Mouse (Mus musculus): Measurements from ENCODE around the gene Prim2.

The Prim2 gene

DNA sequence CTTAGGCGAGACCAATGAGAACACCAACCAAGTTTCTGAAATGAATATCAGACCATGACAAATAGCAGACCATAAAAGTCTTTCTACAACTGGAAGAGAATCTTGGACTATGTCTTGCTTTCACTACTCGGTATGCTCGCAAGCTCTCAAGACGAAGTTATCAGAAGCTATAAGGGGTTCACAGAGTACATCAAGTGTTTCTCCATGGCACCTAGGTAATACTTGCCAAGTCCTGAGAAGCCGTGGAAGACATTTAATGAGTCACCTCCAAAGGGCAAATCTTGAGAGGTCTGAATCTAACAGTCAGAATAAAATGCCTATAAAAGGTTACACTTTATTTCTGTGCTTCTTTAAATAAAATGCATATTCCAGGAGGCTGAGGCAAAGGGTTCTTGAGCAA lies 181.2 kb downstream of the Prim2 start:
- no peak for DNase-seq (ENCODE audit: low spot score)

DNA sequence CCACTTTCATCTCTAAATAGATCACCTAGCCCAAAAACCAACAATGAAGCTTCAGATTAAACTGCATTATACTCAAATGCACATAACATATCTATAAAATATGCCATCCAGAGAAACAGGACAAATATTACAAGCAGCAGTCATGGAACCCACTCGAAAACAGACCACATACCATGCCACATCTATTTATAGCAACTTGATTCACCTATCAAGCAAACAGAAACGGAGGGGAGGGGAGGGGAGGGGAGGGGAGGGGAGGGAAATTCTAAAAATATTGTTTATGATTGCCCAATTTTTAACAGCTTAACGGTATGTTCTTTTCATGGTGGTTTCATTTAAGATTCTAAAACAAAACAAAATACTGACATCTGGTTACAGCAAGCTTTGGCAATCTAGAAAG lies 185.8 kb downstream of the Prim2 start:
- DNase-seq (ENCODE audit: low spot score): no peak

DNA sequence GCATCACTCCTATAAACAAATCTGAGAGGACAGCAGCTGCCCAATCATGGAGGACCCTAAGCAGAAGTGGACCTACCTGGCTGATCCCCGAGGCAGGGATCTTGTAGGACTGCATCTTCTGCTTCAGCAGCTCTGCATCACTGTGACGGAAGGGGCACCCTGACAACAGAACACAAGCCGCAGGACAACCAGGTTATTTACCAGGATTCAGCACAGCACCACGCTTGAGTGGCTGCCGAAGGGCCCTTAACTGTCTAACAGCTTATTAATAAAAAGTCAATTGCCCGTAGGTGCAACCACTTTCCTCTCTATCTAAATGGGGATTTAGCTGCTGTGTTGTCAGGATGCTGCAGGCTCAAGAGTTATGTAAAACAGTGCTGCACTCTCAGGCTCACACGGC lies 189.2 kb downstream of the Prim2 start:
- no peak for DNase-seq (ENCODE audit: low spot score)

DNA sequence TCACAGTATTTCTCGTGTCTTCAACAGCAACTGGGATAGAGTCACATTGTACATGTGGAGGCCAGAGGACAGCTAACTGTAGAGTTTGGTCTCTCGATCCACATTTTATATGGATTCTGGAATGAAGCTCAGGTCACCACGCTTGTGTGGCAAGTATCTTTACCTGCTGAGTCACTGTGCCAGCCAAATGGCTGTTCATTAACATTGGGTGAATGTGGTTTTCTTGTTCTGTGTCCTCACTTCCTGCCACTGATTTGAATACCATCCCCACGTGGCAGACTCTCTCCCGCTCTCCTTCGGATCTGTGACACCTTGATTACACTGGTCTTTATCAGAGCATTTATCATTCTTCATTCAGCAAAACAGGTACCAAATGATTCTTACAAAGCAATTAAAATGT lies 198.5 kb downstream of the Prim2 start:
- DNase-seq (ENCODE audit: low spot score): no peak

DNA sequence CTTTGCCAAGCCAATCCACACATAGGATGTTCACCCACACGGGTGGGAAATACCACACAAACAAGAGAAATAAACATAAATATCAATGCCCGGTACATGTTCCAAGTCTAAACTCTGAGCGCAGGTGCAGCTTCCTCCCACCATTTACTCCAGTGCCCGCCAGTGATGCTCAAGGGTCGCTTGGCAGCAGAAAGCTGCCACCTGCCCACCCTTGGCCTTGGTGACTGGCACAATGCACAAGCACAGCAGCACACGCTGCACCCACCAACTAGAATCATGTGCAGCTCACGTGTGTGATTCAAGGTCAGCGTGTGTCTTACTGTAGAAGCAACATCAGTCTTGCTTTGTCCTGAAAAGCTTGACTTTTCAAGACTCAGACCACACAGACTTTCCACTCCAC lies 199.4 kb downstream of the Prim2 start:
- DNase-seq (ENCODE audit: low spot score): no peak

DNA sequence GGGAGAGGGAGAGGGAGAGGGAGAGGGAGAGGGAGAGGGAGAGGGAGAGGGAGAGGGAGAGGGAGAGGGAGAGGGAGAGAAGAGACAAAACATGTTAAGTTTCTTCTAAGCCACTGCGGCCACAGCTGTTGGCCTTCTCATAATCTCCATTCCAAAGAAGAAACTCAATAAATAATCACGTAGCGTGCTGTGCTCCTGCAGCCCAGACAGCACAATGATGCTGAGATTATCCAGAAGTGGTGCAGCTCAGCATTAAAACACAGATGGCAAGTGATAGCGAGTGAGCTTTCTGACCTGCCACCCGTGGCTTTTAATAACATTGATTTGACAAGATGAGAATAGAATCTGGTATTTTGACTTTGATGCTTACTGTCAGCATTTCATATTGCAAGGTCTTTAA lies 205.4 kb downstream of the Prim2 start:
- no peak for DNase-seq (ENCODE audit: low spot score)

DNA sequence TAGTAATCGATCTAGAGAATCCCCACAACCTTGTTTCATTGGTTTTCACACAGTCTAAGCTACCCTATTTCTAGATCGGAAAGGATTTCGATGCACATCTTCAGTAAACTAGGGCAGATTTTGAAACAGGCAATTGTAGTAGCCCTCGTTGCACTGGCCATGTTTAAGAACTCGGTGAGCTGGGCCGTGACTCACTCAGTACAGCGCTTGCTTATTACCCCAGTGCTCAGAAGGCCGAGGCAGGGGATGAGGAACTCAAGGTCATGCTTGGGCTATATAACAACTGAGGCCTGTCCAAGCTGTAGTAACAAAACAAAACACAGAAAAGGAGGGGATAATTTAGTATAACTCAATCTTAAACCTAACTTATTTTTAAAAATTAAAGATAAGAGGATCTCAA lies 208.9 kb downstream of the Prim2 start:
- DNase-seq (ENCODE audit: low spot score): no peak

DNA sequence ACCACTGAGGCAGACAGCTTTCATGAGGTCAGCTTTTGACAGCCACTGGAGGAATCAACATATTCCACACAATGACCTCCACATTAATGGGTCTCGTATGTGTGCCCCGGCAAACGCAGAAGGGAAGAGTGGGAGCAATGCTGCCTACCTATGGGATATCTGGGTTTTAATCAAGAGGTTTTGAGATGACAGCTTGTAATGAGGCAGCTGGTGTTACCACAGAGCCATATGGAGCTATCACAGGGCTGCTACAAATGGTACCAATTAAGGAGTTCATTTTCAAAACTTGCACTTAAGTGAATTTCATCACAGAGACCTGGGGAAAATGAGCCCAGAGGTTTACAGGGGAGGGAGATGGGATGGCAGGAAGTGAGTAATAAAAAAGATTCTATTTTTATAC lies 209.3 kb downstream of the Prim2 start:
- no peak for DNase-seq (ENCODE audit: low spot score)

DNA sequence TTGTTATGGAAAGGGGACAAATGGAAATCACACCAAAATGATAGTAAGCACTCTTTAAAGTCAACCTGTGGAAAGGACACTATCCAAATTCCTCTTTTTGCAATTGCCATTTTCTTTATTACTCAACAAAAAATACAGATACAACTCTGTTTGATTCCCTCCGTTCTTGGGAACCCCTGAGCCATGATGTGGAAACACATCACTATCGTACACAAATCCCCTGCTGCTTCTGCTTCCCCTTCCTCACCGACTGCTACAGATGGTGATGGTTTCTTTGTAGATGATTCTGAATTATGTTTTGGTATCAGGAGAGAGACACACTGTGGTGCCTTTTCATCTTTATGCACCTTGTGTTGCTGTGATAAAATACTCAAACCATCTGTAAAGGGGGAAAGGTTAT lies 210.6 kb downstream of the Prim2 start:
- no peak for DNase-seq (ENCODE audit: low spot score)

DNA sequence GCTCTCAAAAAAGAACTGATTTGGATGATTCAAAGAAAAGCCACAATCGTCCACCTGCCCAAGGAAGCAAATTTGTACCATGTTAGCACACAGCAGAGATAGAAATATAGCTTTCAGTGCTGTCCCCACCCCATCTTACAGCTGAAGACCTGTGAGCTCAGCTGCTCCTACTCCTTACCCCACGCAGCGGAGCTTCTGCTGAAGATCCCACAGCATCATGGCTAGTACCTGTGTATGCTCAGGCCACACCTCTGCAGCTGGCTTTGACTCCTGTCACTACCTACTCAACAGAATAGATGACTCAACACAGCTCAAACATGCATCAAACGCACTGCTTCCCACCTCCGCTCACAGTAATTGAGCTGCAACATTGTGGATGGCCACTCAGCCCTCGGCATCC lies 215.3 kb downstream of the Prim2 start:
- no peak for DNase-seq (ENCODE audit: low spot score)

DNA sequence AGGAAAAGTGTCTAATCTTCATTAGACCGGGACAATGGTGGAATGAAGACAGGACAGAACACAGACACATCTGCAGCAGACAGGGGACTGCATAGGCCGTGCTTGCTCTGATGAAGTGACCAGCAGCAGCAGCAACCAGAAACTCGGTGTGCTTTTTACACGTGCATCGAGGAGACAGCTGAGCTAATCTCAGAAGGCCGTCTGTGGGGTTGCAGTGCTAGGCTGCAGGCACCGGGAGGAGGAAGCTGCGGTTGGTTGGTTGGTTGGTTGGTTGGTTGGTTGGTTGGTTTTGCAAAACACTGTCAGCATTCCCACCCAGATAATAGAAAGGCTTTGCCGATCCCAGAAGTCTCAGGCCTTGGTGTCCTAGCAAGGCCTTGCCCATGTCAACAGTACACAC lies 216.3 kb downstream of the Prim2 start:
- DNase-seq (ENCODE audit: low spot score): no peak

DNA sequence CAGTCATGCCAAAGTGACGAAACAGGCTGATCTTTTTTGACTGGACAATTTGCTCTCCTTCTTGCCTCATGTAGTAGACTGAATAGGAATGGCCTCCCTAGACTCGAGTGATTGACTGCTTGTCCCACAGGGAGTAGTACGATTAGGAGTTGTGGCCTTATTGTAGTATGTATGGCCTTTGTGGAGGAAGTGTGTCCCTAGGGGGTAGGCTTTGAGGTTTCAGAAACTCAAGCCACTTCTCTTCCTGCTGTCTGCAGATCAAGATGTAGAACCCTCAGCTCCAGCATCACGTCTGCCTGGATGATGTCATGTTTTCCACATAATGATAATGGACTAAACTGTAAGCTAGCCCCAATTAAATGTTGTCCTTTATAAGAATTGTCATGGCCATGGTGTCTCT lies 222.4 kb downstream of the Prim2 start:
- no peak for DNase-seq (ENCODE audit: low spot score)

DNA sequence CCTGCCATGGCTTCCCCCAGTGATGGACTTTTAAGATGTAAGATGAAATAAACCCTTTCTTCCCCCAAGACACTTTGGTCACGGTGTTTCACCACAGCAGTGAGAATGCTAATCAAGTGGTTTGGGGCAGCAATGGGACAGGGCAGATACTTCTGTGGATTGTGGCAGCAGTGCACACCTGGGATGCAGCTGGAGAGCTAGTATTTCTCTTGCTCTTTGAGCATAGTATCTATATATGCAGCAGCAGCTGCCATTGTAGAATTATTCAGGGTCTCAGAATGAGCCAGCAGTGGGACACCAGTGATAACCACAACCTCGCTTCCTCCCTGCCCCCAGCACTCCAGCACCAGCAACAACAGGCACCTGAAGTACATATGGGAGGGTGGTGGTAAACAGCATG lies 233.4 kb downstream of the Prim2 start:
- DNase-seq (ENCODE audit: low spot score): no peak
